Mouse (Mus musculus) liver, adult 2 months (tissue): Measurements from ENCODE around the gene Yes1. TPM values are rescaled to one million over a fixed set of nuclear protein-coding genes. Genes with fewer than 3 reads are reported as not detected.

Experiments used
- DNase-seq: peaks from one replicate; pipeline ENCODE4 v3.0.0-alpha.2; 2011; ENCODE audit warnings: low read depth, low spot score; ENCODE audit errors: extremely low read depth
- H3K27ac ChIP-seq: fragments of 200-500 bp; replicated peaks from 2 replicates; pipeline ENCODE4 v1.5.1; 2012; ENCODE audit warnings: low read depth, mild to moderate bottlenecking, control low read depth, inconsistent platforms, low read length; ENCODE audit not compliant: insufficient read depth
- H3K27me3 ChIP-seq: fragments of 200-500 bp; 2 replicates; pipeline ENCODE4 v1.6.1; 2012; ENCODE audit warnings: mild to moderate bottlenecking, moderate library complexity, low read length, inconsistent platforms; ENCODE audit not compliant: control insufficient read depth, insufficient read depth
- H3K36me3 ChIP-seq: fragments of 200-500 bp; 2 replicates; pipeline ENCODE4 v1.6.1; 2012; ENCODE audit warnings: low read length, inconsistent platforms; ENCODE audit not compliant: control insufficient read depth, insufficient read depth
- H3K4me1 ChIP-seq: fragments of 200-500 bp; 2 replicates; pipeline ENCODE4 v1.6.1; 2011; ENCODE audit warnings: low read length; ENCODE audit not compliant: control insufficient read depth, insufficient read depth
- H3K4me3 ChIP-seq: fragments of 200-500 bp; 2 replicates; pipeline ENCODE4 v1.5.1; 2011; ENCODE audit warnings: low read depth, mild to moderate bottlenecking, control low read depth, low read length, moderate library complexity; ENCODE audit not compliant: insufficient read depth
- H3K79me2 ChIP-seq: fragments of 200-500 bp; 2 replicates; pipeline ENCODE4 v1.6.1; 2012; ENCODE audit warnings: inconsistent platforms, mild to moderate bottlenecking, low read length, moderate library complexity; ENCODE audit not compliant: control insufficient read depth, insufficient read depth
- H3K9ac ChIP-seq: fragments of 200-500 bp; 2 replicates; pipeline ENCODE4 v1.6.1; 2012; ENCODE audit warnings: low read depth, mild to moderate bottlenecking, control low read depth, inconsistent platforms, low read length
- CTCF ChIP-seq: fragments of 200-500 bp; IDR thresholded peaks from 2 replicates; pipeline ENCODE4 v1.5.1; 2011; ENCODE audit warnings: low read depth, low read length, control low read depth
- POLR2A ChIP-seq: fragments of 200-500 bp; IDR thresholded peaks from 2 replicates; pipeline ENCODE4 v1.6.1; 2011; ENCODE audit warnings: low read length, control low read depth; ENCODE audit not compliant: insufficient read depth; ENCODE audit errors: extremely low read depth
- WGBS: fragments of 180-500 bp; shearing (Covaris S2); methylation state at CpG from one replicate; pipeline ENCODE4 v1.1.7; 2018; 5-methylcytosine and 5-hydroxymethylcytosine counted together
- polyA plus RNA-seq: library from polyadenylated mRNA; depleted of rRNA; stranded (reverse); fragments of >200 nt; gene quantifications from 2 replicates; pipeline ENCODE4 v1.2.3, GENCODE M21; 2012
- total RNA-seq: library from RNA; depleted of rRNA; stranded (reverse); fragments of >200 nt; gene quantifications from 2 replicates; pipeline ENCODE4 v1.2.3, GENCODE M21; 2014

Gene Yes1
- total and polyA plus RNA-seq, 2 experiments, result 1.4 to 30.6 TPM

DNA sequence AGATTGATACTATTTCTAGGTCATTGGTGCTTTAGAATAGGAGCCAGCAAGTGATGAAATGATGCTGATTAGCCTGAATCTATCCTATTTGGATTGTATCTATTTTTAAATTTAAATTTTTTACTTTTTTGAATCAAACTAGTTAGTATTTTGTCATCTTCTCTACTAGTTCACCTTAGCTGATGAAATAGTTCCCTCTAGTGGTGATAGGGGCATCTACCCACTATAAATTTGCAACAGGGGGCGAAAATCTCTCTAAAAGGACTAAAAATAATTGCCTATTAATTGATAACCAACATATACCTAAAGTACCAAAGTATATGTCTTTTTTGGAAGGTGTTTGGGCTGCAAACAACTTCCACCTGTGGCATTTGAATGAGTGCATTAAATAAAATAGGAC is 46.4 kb downstream of the Yes1 start:
- Histone ChIP-seq H3K27me3 (no peaks in the 10 kb centered on the region), H3K4me1 (no peaks in the 10 kb centered on the region), H3K36me3 (peaks cover 34% of the 10 kb centered on the region), H3K27ac (no peak overlapping the region), H3K79me2 (no peaks in the 10 kb centered on the region), H3K9ac (no peak overlapping the region), H3K4me3 (no peak overlapping the region)
- TF ChIP-seq CTCF (no peak; the same call in 1 of the 2 replicates), POLR2A (no peak)
- DNase-seq, result peak; percentile 19
- 57% methylated on average over 1 of the region's 1 CpGs for WGBS

DNA sequence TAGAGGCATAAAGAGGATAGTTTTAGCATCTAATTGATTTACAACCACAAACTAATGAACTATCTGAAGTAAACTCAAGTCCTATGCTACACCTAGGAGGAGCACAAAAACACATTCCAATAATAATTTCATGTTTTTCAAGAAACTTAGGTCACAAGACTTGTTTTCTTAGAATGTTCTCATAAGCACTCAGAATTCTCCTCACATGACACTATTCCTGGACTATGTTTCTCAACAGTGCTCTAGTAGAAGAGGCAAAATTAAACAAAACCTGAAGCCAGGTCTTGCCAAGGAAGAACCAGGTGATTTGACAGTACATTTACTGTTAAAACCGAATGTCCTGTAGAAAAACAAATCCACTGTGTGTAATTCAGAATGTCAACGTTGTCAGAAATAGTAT is 71.5 kb downstream of the Yes1 start:
- Histone ChIP-seq H3K4me3 (no peak overlapping the region), H3K79me2 (no peaks in the 10 kb centered on the region), H3K36me3 (peaks cover 10% of the 10 kb centered on the region; the same call in 1 of the 2 replicates), H3K9ac (no peak overlapping the region), H3K27me3 (no peaks in the 10 kb centered on the region), H3K27ac (no peak overlapping the region), H3K4me1 (no peaks in the 10 kb centered on the region)
- 42% methylated on average over 2 of the region's 2 CpGs for WGBS
- no peak for DNase-seq
- TF ChIP-seq CTCF, result no peak
- no peak for TF ChIP-seq POLR2A

DNA sequence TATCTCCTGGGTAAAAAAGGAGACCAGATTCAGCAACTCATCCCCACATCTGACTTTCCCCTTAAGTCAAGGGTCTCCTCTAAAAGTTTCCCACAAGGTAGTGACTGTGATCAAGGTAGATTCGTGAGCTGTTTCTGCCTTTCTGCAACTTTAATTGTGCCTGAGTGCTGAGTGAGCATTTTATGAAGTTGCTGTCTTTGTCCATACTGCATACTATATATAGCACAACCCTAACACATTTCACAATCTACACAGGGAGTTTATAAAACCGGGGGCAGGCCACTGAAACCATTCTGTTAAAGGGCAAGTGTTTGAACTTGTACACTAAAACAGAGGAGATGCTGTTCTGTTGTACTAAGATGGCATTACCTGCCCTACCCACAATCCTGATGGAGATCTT is 82.4 kb downstream of the Yes1 start:
- Histone ChIP-seq H3K9ac (no peak overlapping the region), H3K4me1 (peaks cover 6% of the 10 kb centered on the region), H3K79me2 (no peaks in the 10 kb centered on the region), H3K27me3 (no peaks in the 10 kb centered on the region), H3K27ac (no peak overlapping the region), H3K36me3 (peaks cover 2% of the 10 kb centered on the region; the same call in 1 of the 2 replicates), H3K4me3 (no peak overlapping the region)
- TF ChIP-seq CTCF (no peak), POLR2A (no peak)
- DNase-seq, result no peak
- WGBS, result 37% methylated on average over 2 of the region's 2 CpGs

DNA sequence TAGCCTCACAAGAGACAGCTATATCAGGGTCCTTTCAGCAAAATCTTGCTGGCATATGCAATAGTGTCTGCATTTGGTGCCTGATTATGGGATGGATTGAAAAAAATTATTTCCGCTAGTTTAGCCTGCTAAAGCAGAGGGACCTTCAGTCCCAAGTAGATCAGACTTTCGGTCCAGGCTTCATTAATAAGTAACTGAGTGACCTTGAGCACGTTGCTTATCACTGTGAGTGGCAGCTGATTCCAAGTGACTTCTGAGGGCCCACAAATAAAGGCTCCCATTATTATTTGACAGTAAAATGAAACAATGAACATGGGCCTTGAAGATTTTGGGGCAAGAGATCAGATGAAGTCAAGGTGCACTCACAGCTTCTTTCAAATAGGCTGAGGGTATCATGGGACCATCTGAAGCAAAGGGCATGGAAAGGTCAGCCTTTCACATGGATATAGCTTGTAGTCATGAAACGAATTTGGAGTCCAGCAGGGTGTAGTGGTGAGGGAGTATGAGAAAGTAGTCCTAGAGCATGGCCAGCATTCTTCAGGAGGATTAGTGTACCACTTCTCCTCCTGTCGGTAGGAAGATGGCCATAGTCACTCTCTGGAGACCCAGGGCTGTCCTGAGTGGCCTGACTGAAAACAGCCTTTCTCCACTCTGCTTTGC is 86.4 kb downstream of the Yes1 start:
- peak; percentile 95 for DNase-seq
- H3K4me1 ChIP-seq, result peaks cover 6% of the 10 kb centered on the region
- 28% methylated on average over 5 of the region's 5 CpGs for WGBS
- H3K9ac ChIP-seq, result no peak overlapping the region
- TF ChIP-seq POLR2A (no peak), CTCF (no peak)
- no peaks in the 10 kb centered on the region for H3K79me2 ChIP-seq
- no peak overlapping the region for H3K4me3 ChIP-seq
- no peaks in the 10 kb centered on the region for H3K27me3 ChIP-seq
- H3K27ac ChIP-seq, result peak overlapping the region; percentile 85
- no peaks in the 10 kb centered on the region for H3K36me3 ChIP-seq

DNA sequence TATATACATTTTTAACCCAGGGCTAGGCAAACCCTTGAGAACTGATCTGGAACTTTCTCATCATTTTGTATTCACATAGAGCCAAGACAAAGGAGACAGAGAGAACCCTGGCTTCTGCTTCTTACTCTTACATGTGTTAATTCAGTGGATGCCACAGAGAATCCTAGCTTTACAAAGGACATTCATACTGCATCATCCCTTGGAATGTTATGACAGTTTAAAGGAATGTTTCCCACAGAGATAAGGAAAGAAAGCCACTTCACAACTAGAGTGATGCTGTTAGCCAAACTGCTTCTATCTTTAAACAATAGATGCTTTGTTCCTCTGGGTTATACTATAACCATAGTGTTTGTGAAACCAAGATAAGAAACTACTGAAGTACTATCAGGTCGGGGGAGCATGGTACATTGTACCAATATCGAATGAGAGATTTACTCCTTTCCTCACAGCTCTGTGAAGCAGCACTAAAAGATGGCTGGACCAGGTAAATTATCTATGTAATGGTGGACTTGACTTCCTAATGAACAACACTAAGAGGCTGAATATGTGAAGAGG is 95.3 kb downstream of the Yes1 start:
- DNase-seq, result no peak
- Histone ChIP-seq H3K27ac (no peak overlapping the region), H3K4me3 (no peak overlapping the region), H3K9ac (no peak overlapping the region), H3K27me3 (no peaks in the 10 kb centered on the region), H3K79me2 (no peaks in the 10 kb centered on the region), H3K4me1 (peaks cover 5% of the 10 kb centered on the region; the same call in 1 of the 2 replicates), H3K36me3 (no peaks in the 10 kb centered on the region)
- no peak for TF ChIP-seq POLR2A
- TF ChIP-seq CTCF, result no peak
- 38% methylated on average over 2 of the region's 2 CpGs for WGBS

DNA sequence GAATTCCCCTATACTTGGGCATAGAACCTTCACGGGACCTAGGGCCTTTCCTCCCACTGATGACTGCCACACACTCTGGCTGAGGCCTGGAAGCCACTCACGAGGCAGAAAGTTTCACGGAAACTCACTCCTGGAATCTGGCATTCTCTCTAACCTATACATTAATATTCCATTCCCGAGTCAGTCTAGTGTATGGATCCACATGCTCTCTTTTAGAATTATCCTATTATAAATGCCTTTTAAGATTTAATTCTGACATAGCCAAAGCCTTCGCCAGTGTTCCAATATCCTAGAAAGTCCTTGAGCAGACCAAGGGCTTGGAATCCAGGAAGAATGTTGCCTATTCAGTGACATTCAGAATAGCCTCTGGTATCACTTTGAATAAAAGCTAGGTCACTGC is 100.5 kb downstream of the Yes1 start:
- H3K9ac ChIP-seq, result no peak overlapping the region
- no peak for TF ChIP-seq CTCF
- no peak for TF ChIP-seq POLR2A
- no peak for DNase-seq
- no peak overlapping the region for H3K27ac ChIP-seq
- no peaks in the 10 kb centered on the region for H3K79me2 ChIP-seq
- no peak overlapping the region for H3K4me3 ChIP-seq
- no peaks in the 10 kb centered on the region for H3K36me3 ChIP-seq
- peaks cover 9% of the 10 kb centered on the region for H3K4me1 ChIP-seq
- H3K27me3 ChIP-seq, result no peaks in the 10 kb centered on the region
- 88% methylated on average over 5 of the region's 5 CpGs for WGBS
